Mouse (Mus musculus): ENCODE results near the gene Wdr45b.
"Not testable (repeated sequence)": the region's sequence is repeated elsewhere in the genome, so short reads cannot be mapped to it uniquely, and the experiment has no call there.

Wdr45b gene

GRCm38 (mm10) chr11:121328206-121328605 is 26.0 kb downstream of the Wdr45b start:
- DNase-seq (ENCODE audit: low spot score in 2 of 2) = no peak

GRCm38 (mm10) chr11:121326681-121327080 is 27.6 kb downstream of the Wdr45b start:
- no peak for DNase-seq (ENCODE audit: low spot score in 2 of 2)

GRCm38 (mm10) chr11:121326034-121326433 is 28.2 kb downstream of the Wdr45b start:
- no peak for DNase-seq (ENCODE audit: low spot score in 2 of 2)

- not testable (repeated sequence) for DNase-seq (ENCODE audit: low spot score in 2 of 2)
Measured at GRCm38 (mm10) chr11:121307712-121308111, 46.5 kb downstream of the Wdr45b start.

GRCm38 (mm10) chr11:121306608-121307007 is 47.6 kb downstream of the Wdr45b start:
- no peak for DNase-seq (ENCODE audit: low spot score in 2 of 2)

GRCm38 (mm10) chr11:121305371-121305770 is 48.9 kb downstream of the Wdr45b start:
- DNase-seq (ENCODE audit: low spot score in 2 of 2) = no peak

GRCm38 (mm10) chr11:121300265-121300664 is 54.0 kb downstream of the Wdr45b start:
- DNase-seq (ENCODE audit: low spot score in 2 of 2) = no peak

- DNase-seq (ENCODE audit: low spot score in 2 of 2) = no peak
Measured at GRCm38 (mm10) chr11:121298493-121298892, 55.8 kb downstream of the Wdr45b start.

- no peak for DNase-seq (ENCODE audit: low spot score in 2 of 2)
Measured at GRCm38 (mm10) chr11:121294771-121295170, 59.5 kb downstream of the Wdr45b start.

GRCm38 (mm10) chr11:121289859-121290258 is 64.4 kb downstream of the Wdr45b start:
- no peak for DNase-seq (ENCODE audit: low spot score in 2 of 2)

GRCm38 (mm10) chr11:121282911-121283310 is 71.3 kb downstream of the Wdr45b start:
- DNase-seq (ENCODE audit: low spot score in 2 of 2) = no peak

GRCm38 (mm10) chr11:121278011-121278410 is 76.2 kb downstream of the Wdr45b start:
- no peak for DNase-seq (ENCODE audit: low spot score in 2 of 2)

GRCm38 (mm10) chr11:121277516-121277915 is 76.7 kb downstream of the Wdr45b start:
- no peak for DNase-seq (ENCODE audit: low spot score in 2 of 2)

Data from urinary bladder, postnatal 4 days (tissue).